Mouse (Mus musculus): Measurements from ENCODE around the gene Zfp672. TPM values are rescaled to one million over a fixed set of nuclear protein-coding genes. Genes with fewer than 3 reads are reported as not detected.

The Zfp672 gene
- polyA plus RNA-seq, 2 experiments = 22.2 to 48.6 TPM

DNA sequence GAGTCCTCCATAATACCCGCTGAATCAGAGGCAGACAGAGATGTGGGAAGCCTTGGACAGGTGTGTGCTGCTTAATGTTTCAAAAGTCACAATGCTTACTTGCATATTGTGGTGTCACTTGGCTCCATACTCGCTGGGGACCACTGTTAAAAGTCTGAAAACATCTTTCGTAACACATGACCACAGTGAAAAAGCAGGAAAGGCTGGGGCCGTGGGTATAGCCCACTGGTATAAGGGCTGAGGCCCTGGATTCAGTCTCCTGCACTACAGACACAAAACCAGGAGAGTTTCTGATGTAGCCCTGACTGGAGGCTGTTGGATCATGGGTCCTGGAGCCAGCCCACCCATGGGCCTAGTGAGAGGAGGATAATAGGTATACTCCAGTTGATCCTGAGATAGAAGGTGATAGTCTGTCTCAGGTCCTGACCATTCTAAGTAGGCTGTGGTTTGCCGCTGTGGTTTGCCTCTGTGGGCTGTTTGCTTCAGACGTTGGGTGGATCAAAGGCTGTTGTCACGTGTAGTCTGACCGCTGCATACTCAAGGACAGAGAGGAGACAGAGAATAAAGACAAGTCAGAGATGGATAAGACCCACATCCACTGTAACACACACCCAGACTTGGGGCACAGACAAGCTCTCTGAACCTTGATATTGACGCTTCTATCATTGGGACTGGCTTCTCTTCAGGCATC, 40.0 kb downstream of the Zfp672 start:
- 25% methylated on average over 9 of the region's 9 CpGs for WGBS (ENCODE audit: insufficient replicate concordance)
- no peak for DNase-seq (ENCODE audit: low read depth in 3 of 3, low spot score in 3 of 3)
- no peak for TF ChIP-seq CTCF (IDR thresholded peaks at IDR 0.05; ENCODE audit: low read depth)
- TF ChIP-seq EP300 (IDR thresholded peaks at IDR 0.05; ENCODE audit: low read depth) = no peak

DNA sequence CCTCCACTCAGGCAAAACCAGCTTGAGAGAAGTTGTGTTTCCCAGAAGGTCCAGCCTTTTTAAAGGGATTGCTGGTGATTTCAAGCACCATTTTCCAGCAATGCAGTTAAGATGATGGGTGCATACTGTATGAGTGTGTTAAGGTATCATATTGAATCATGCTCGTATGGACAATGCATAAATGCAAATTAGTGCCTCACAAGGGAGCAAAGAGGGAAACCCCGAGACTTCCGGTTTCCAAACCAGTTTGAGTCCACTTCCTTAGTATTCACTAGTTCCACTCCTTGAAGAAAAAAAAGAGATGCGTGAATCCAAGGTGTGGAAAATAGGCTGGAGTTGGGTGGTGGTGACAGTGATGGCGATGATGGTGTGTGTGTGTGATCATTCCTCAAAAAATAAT, 47.6 kb downstream of the Zfp672 start:
- no peak for ATAC-seq (ENCODE audit: insufficient read depth)
- WGBS (ENCODE audit: insufficient replicate concordance) = 54% methylated on average over 5 of the region's 5 CpGs
- H3K4me2 ChIP-seq (ENCODE audit: low read depth) = no peak overlapping the region
- no peak for DNase-seq (ENCODE audit: low read depth in 3 of 3, low spot score in 3 of 3)
- H3K4me1 ChIP-seq (replicated peaks; ENCODE audit: control insufficient read depth in 2 of 2, insufficient read depth in 2 of 2, low read length in 1 of 2) = no peaks in the 10 kb centered on the region
- no peak overlapping the region for H3K9ac ChIP-seq (replicated peaks)
- no peak overlapping the region for H3K27ac ChIP-seq
- H3K36me3 ChIP-seq (replicated peaks; ENCODE audit: control insufficient read depth, insufficient read depth, low read depth) = no peaks in the 10 kb centered on the region
- no peaks in the 10 kb centered on the region for H3K9me3 ChIP-seq (ENCODE audit: control insufficient read depth, low read length)
- H3K4me3 ChIP-seq (ENCODE audit: insufficient read depth in 1 of 2, low read depth in 2 of 2, low read length in 2 of 2) = no peak overlapping the region
- TF ChIP-seq CTCF (IDR thresholded peaks at IDR 0.05; ENCODE audit: low read depth) (no peak), EP300 (IDR thresholded peaks at IDR 0.05; ENCODE audit: low read depth) (no peak)
- no peaks in the 10 kb centered on the region for H3K27me3 ChIP-seq (ENCODE audit: control insufficient read depth, insufficient read depth, low read length)

More for the DNA sequence above, 40.0 kb downstream of the Zfp672 start:
- Histone ChIP-seq H3K36me3 (replicated peaks; ENCODE audit: control insufficient read depth, insufficient read depth, low read depth) (no peaks in the 10 kb centered on the region), H3K4me1 (replicated peaks; ENCODE audit: control insufficient read depth in 2 of 2, insufficient read depth in 2 of 2, low read length in 1 of 2) (no peaks in the 10 kb centered on the region), H3K4me3 (ENCODE audit: insufficient read depth in 1 of 2, low read depth in 2 of 2, low read length in 2 of 2) (no peak overlapping the region), H3K4me2 (ENCODE audit: low read depth) (no peak overlapping the region), H3K9ac (replicated peaks) (no peak overlapping the region), H3K27ac (no peak overlapping the region), H3K9me3 (ENCODE audit: control insufficient read depth, low read length) (no peaks in the 10 kb centered on the region), H3K27me3 (ENCODE audit: control insufficient read depth, insufficient read depth, low read length) (no peaks in the 10 kb centered on the region)
- no peak for ATAC-seq (ENCODE audit: insufficient read depth)

DNA sequence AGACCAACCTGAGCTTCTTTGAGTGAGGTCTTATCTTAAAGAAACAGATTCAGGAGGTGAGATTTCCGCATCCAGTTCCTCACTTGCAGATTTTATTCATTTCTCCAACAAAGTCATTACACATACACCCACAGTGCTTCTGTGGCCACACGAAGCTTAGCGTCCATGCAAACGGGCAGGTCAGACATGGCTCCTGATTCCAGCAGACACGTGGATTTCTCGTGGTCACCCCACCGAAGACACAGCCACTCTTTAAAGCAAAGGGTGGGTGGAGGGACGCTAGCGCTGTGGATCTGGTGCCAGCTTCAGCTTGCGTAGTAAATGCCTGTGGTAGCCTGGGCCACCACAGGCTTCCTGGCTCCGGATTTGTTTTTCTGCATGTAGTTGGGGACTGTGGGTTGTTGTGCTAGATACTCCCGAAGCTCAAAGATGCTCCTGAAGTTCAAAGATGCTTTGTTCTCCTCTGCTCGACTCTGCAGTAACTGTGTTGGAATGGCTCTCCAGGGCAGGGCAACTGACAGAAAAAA, 48.1 kb downstream of the Zfp672 start:
- DNase-seq (ENCODE audit: low read depth in 3 of 3, low spot score in 3 of 3) (no peak), ATAC-seq (ENCODE audit: insufficient read depth) (no peak)
- H3K36me3 ChIP-seq (replicated peaks; ENCODE audit: control insufficient read depth, insufficient read depth, low read depth) = no peaks in the 10 kb centered on the region
- H3K27ac ChIP-seq = no peak overlapping the region
- no peak for TF ChIP-seq CTCF (IDR thresholded peaks at IDR 0.05; ENCODE audit: low read depth)
- no peak overlapping the region for H3K9ac ChIP-seq (replicated peaks)
- 57% methylated on average over 13 of the region's 13 CpGs for WGBS (ENCODE audit: insufficient replicate concordance)
- no peak overlapping the region for H3K4me3 ChIP-seq (ENCODE audit: insufficient read depth in 1 of 2, low read depth in 2 of 2, low read length in 2 of 2)
- H3K9me3 ChIP-seq (ENCODE audit: control insufficient read depth, low read length) = no peaks in the 10 kb centered on the region
- no peaks in the 10 kb centered on the region for H3K4me1 ChIP-seq (replicated peaks; ENCODE audit: control insufficient read depth in 2 of 2, insufficient read depth in 2 of 2, low read length in 1 of 2)
- no peaks in the 10 kb centered on the region for H3K27me3 ChIP-seq (ENCODE audit: control insufficient read depth, insufficient read depth, low read length)
- H3K4me2 ChIP-seq (ENCODE audit: low read depth) = no peak overlapping the region

DNA sequence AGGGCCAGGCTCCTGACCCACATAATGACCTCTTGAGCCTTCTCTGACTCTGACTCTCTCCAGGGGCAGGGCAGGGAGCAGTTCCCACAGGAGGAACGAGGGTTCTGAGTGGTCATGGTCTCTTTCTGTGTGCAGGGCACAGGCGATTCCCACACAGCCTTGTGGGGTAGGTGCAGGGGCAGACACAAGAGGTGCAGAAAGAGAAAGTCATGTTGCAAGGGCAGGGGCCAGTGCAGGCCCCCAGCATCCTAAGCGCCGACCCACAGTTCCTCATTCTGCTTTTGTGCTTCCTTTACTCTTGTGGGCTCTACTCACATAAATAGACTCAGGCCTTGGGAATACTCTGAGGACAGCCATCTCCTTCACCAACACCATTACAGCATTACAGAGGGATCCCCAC, 54.4 kb downstream of the Zfp672 start:
- H3K4me2 ChIP-seq (ENCODE audit: low read depth) = no peak overlapping the region
- H3K4me1 ChIP-seq (replicated peaks; ENCODE audit: control insufficient read depth in 2 of 2, insufficient read depth in 2 of 2, low read length in 1 of 2) = no peaks in the 10 kb centered on the region
- H3K36me3 ChIP-seq (replicated peaks; ENCODE audit: control insufficient read depth, insufficient read depth, low read depth) = no peaks in the 10 kb centered on the region
- 22% methylated on average over 4 of the region's 4 CpGs for WGBS (ENCODE audit: insufficient replicate concordance)
- no peak for DNase-seq (ENCODE audit: low read depth in 3 of 3, low spot score in 3 of 3)
- H3K9me3 ChIP-seq (ENCODE audit: control insufficient read depth, low read length) = no peaks in the 10 kb centered on the region
- no peak for TF ChIP-seq CTCF (IDR thresholded peaks at IDR 0.05; ENCODE audit: low read depth)
- H3K4me3 ChIP-seq (ENCODE audit: insufficient read depth in 1 of 2, low read depth in 2 of 2, low read length in 2 of 2) = no peak overlapping the region
- no peaks in the 10 kb centered on the region for H3K27me3 ChIP-seq (ENCODE audit: control insufficient read depth, insufficient read depth, low read length)
- H3K9ac ChIP-seq (replicated peaks) = no peak overlapping the region
- H3K27ac ChIP-seq = no peak overlapping the region
- no peak for ATAC-seq (ENCODE audit: insufficient read depth)

DNA sequence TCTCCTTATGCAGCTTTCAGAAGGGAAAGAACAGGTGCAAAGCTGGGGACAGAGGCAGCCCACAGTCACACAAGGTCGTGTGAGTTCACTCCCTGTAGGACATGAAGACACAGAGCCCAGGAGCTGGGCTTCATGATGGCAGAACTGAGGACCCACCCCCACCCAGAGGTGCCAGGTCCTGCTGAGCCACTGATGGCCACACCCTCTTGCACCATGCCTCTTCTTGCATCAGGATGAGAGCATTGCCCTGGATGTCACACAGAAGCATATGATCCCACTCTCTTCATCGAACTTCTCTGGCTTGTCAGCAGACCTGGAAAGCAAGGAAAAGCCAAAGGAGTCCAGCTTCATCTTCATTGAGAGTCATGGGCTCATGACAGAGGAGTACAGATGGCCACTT, 55.6 kb downstream of the Zfp672 start, which contains the start of gene 4930438A08Rik:
Gene 4930438A08Rik, plus strand, starts transcription at position 228 of the 400 bp plus-strand sequence.
- H3K9me3 ChIP-seq (ENCODE audit: control insufficient read depth, low read length) = no peaks in the 10 kb centered on the region
- H3K4me3 ChIP-seq (ENCODE audit: insufficient read depth in 1 of 2, low read depth in 2 of 2, low read length in 2 of 2) = no peak within 1 kb of the TSS
- no peak within 1 kb of the TSS for H3K4me2 ChIP-seq (ENCODE audit: low read depth)
- no peaks in the 10 kb centered on the region for H3K4me1 ChIP-seq (replicated peaks; ENCODE audit: control insufficient read depth in 2 of 2, insufficient read depth in 2 of 2, low read length in 1 of 2)
- DNase-seq (ENCODE audit: low read depth in 3 of 3, low spot score in 3 of 3) = no peak
- TF ChIP-seq EP300 (IDR thresholded peaks at IDR 0.05; ENCODE audit: low read depth) (no peak), CTCF (IDR thresholded peaks at IDR 0.05; ENCODE audit: low read depth) (no peak)
- no peaks in the 10 kb centered on the region for H3K36me3 ChIP-seq (replicated peaks; ENCODE audit: control insufficient read depth, insufficient read depth, low read depth)
- WGBS (ENCODE audit: insufficient replicate concordance) = 20% methylated on average over 2 of the region's 2 CpGs
- H3K9ac ChIP-seq (replicated peaks) = no peak within 1 kb of the TSS
- no peaks in the 10 kb centered on the region for H3K27me3 ChIP-seq (ENCODE audit: control insufficient read depth, insufficient read depth, low read length)
- no peak for ATAC-seq (ENCODE audit: insufficient read depth)
- no peak within 1 kb of the TSS for H3K27ac ChIP-seq

Data from liver, embryonic 14.5 days (tissue).